Mouse (Mus musculus): ENCODE measurements at regions not wholly inside any gene's neighbourhood (a gene's known extent, or its start where the extent isn't known, plus 50 kb on each side); places are given as distances from the start of the nearest gene placed in this dataset.

- DNase-seq (ENCODE audit: low spot score), result no peak
Measured at GRCm38 (mm10) chr13:43724161-43724560, 60.4 kb upstream of the Cd83 start.

- DNase-seq (ENCODE audit: low spot score), result peak; percentile 63
Measured at GRCm38 (mm10) chr13:43725698-43726097, 58.9 kb upstream of the Cd83 start.

GRCm38 (mm10) chr13:43726895-43727341 lies 57.7 kb upstream of the Cd83 start:
- DNase-seq (ENCODE audit: low spot score), result no peak

- DNase-seq (ENCODE audit: low spot score), result no peak
Measured at GRCm38 (mm10) chr13:43729617-43730016, 55.0 kb upstream of the Cd83 start.

GRCm38 (mm10) chr13:43733061-43733460 lies 51.5 kb upstream of the Cd83 start:
- no peak for DNase-seq (ENCODE audit: low spot score)

GRCm38 (mm10) chr13:43734641-43735040 lies 49.9 kb upstream of the Cd83 start:
- peak; percentile 76 for DNase-seq (ENCODE audit: low spot score)

All from gastrocnemius, adult 18-20 months (tissue).